Mouse (Mus musculus) kidney, adult 2 months (tissue): ENCODE results near the gene Lcn5.

ENCODE experiments used
- CTCF ChIP-seq: fragments of 200-500 bp; conservative IDR thresholded peaks from 2 replicates; pipeline ENCODE4 v1.5.1; 2011; ENCODE audit warnings: low read depth, mild to moderate bottlenecking, control low read depth, low read length, moderate library complexity, mixed read lengths; ENCODE audit not compliant: insufficient read depth, insufficient read length
- POLR2A ChIP-seq: fragments of 200-500 bp; IDR thresholded peaks from one replicate; pipeline ENCODE4 v1.6.1; 2011; ENCODE audit warnings: low read depth, low read length, control low read depth

DNA sequence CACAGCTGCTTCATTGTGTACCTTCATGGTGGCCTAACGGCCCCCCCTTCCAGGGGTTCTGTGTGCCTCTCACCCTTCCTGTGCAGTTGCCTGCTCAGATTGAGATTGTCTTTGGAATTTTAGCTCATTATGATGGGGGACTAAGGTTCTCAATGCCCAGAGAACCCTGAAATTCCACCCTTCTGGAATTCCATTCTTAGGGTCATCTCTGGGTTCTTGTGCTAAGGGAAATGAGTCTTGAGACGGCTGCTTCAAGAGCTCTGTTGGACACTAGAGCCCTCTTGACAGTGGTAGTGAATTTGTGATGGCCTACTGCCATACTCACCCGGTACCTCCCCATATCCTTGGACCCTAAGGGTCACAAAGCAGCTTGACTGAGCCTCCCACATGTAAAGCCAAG, 40.2 kb upstream of the Lcn5 start, which contains the start of gene Ccdc183:
- TF ChIP-seq POLR2A (no peak), CTCF (no peak)
